Mouse (Mus musculus): ENCODE results near the gene Kif22.

Gene Kif22

DNA sequence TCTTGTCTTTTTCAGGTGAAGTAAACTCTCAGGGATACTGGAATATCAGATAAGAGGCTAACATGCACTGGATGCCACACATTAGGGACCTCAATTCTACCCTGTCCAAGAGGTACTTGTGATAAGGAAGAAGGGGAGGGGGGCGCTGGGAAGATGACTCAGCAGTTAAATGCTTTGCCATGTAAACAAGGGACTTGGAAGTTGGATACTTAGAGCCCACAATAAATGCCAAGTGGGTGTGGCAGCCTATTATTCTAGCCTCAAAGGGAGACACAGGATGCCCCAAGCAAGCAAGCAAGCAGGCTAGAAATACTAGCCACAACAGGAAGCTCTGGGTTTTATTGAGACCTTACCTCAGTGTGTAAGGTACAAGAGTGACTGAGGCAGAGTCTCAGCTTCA is 11.0 kb downstream of the Kif22 start:
- peak in 1 of 2 experiments; percentile 23 for DNase-seq (ENCODE audit: low read depth in 2 of 2, low spot score in 2 of 2)

DNA sequence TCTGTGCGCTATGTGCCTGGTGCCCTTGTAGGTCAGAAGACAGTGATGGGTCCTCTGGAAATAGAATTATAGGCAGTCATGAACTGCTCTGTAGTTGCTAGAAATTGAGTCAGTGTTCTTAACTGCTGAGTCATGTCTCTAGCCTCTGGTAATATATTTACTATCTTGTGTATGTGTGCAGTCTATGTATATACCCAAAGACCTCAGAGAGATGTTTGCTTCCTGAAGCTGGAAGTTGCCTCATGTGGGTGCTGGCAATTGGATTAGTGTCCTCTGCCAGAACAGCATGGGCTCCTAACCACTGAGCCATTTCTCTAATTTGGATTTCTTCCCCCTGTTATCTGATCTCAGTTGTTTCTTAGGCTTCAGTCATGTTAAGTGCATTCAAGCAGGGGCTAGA is 12.1 kb downstream of the Kif22 start:
- no peak for DNase-seq (ENCODE audit: low read depth in 2 of 2, low spot score in 2 of 2)

DNA sequence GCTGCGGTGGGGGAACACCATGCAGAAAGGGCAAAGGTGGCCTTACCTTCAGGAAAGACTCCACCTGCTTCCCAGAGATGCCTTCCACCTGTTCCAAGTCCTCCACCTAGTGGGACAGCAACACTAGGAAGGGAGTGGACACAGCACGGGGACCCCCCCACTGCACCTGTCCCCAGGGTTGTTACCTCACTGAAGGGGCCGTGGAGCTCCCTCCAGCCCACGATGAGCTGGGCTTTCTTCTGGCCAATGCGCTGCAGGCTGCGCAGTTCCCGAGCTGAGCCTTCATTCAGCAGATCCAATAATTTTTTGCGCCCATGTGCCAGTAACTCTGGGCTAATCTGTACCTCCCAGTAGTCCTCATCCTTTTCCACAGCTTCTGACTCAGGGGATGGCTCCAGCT is 14.4 kb downstream of the Kif22 start:
- no peak for DNase-seq (ENCODE audit: low read depth in 2 of 2, low spot score in 2 of 2)

DNA sequence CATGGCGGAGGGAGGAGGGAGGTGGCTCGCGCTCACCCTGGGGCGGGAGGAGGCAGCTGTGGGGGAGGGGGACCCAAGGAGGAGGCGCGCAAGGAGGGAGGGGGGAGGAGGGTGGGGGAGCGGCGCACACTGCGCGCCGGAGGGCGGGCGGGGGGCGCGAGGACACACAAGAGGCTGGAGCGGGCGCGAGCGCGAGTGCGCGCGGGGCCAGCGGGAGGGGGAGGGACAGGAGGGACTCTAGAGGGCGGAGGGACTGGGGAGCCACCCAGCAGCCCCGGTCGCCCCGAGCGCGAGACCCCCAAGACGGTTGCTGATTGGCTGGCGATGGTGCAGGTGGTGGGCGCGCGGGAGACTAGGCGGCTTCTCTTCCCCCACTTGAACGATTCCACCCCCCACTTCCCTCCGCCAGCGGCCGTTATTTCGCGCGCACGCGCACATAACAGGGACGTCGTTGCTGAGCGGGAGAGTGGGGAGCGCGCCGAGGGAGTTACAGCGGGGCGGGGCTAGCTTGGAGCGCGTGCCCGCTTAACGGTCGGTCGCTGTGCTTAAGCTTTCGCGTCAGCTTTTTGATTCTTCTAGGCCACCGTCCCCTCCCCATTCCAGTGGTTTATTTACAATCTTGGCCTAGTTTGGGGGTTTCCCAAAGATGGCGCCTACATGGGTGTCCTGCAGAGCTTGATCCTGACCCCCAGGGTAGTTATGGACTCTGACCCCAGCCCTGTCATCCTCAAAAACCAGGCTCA is 15.1 kb downstream of the Kif22 start, which contains the start of gene Maz:
Gene Maz (minus strand): TSS at position 54 of the 743 bp plus-strand sequence.
- DNase-seq (ENCODE audit: low read depth in 2 of 2, low spot score in 2 of 2), result peak; percentile 97 to 99

DNA sequence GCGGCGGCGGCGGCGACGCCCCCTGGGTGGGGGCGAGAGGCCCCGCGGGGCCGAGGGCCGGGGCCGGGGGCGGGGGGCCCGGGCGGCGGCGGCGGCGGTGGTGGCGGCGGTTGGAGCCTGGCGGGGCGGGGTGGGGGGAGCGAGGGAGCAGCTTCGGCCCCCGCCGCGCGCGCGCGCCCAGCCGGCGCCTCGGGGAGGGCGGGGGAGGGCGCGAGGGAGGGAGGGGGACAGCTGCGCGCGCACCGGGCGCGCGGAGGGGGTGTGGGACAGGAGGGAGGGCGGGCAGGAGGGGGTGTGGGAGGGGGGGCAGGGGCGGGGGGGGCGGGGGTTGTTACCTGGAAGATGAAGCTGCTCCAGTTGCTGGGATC is 15.7 kb downstream of the Kif22 start:
- no peak for DNase-seq (ENCODE audit: low read depth in 2 of 2, low spot score in 2 of 2)

DNA sequence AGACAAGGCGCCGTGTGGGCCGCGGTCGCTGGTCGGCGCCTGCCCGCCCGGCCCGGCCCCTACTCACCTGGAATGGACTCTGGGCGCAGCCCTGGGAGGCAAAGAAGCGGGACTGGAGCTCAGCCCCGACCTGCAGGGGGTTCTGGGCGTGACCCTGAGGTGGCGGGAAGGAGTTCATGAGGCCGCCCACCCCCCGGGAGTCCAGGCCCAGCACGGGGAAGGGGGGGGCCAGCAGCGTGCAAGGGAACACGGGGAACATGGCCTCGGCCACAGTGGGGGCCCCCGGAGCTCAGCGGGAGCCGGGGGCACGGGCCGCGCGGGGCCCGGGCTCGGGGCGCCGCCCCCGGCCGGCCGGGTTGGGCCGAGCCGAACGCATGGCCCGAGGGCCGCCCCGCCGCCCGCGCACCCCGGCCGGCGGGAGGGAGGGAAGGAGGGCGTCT is 16.1 kb downstream of the Kif22 start:
- DNase-seq (ENCODE audit: low read depth in 2 of 2, low spot score in 2 of 2), result peak; percentile 41 to 43

DNA sequence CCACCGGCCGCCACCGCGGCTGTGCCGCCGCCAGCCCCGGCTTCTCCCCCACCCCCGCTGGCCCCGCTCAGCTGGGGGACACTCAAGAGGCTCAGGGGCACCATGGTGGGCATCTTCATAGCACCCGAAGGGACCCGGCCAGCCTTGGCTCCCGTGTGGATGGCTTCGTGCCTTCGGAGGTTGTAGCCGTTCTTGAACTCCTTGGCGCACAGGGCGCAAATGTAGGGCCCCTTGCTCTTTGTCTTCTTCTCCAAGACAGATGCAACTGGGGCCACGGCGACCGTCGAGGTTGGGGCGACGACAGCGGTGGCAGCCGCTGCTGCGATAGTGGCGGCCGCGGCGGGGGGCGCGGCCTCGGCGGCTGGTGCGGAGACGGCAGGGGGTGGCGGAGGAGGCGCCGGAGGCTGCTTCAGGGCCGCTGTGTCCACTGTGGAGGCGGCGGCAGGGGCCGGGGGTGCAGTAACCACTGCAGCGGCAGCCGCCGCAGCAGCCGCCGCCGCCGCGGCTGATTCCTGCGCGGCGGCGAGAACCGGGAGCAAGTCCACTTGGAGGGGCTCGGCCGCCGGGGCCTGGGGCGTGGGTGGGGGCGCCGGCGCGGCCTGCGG is 16.6 kb downstream of the Kif22 start:
- DNase-seq (ENCODE audit: low read depth in 2 of 2, low spot score in 2 of 2), result peak in 1 of 2 experiments; percentile 39

DNA sequence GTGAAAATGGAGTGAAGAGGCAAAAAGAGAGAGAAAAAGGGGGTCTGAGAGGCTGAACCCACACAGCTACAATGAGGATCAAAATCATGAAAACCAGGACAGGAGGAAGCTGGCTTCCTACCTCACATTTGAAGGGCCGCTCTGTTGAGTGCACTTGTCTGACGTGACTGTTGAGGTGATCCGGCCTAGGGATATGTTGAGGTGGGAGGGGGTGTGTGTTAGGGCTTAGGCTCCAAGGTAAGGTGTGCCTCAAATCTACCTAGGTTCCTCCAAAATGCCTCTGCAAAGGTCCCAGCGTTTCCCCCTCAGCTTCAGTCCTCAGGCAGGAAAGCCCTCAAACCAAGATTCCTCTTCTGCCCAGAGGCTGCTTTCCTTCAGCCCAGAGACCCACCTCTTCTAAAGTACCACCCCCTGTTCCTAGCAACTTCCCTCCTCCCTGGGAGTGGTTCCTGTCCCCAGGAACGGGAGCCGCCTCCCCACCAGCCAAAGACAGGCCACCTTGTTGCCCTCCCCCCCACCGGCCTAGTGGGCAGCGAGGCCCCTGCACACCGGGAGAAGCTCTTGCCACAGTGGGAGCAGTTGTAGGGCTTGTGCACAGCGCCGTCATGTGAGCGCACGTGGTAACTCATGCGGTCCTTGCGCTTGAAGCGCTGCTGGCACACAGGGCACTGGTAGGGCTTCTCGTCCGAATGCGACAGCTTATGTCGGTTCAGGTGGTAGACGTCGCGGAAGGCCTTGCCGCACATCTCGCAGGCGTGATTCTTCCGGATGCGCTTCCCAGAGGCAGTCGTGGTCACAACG is 17.3 kb downstream of the Kif22 start:
- DNase-seq (ENCODE audit: low read depth in 2 of 2, low spot score in 2 of 2), result peak; percentile 69 to 78

DNA sequence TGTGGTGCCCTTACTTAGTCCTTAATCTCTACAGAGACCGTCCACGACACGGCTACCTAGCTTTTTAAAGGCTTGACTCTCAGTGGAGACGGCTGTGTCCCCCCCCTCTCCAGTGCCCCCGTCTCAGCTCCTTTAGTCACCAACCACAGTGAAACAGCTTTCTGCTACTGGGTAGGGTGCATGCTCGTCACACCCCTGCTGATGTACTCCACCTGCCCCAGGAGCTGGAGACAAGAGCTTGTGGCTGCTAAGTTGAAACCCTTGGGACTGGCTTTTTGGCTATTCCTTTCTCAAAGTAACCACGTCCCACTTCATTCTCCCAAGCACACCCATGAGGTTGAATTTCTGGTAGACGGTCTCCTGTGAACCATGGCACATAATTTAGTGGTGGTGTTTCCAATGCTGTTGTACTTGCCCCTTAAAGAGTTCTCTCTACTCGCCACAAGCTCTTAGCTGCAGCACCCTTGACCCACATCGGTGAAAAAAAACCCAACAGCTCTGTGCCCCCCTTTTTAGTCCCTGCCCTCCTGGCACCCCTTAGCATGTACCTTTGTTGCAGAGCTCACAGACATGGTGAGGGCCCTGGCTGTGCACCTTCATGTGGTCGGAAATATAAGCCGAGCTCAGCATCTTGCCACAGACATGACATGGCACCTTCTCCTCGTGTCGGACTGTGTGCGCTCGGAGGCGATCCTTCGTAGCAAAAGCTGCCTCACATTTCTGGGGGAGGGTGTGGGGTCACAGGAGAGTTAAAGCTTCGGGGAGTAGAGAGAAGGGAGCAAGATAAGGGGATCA is 18.2 kb downstream of the Kif22 start:
- peak; percentile 46 to 53 for DNase-seq (ENCODE audit: low read depth in 2 of 2, low spot score in 2 of 2)

DNA sequence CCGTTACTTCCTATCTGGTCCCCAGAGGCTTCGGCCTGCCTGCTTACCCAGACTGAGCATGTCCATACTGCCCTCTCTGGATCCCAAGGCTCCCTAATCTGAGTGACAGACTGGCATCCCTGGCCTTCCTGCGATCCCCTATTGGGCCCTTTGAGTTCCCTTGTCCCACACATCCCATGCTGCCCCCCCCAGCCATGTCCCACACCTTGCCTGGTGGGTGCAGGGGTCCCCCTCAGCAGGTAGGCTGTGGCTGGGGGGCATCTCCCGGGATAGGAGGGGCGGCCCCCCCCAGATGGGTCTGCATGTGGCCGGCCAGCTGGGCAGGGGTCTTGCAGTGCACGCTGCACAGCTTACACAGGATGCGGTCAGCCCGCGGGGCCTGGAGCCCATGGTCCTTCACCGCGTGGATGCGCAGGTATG is 19.0 kb downstream of the Kif22 start:
- DNase-seq (ENCODE audit: low read depth in 2 of 2, low spot score in 2 of 2), result no peak

DNA sequence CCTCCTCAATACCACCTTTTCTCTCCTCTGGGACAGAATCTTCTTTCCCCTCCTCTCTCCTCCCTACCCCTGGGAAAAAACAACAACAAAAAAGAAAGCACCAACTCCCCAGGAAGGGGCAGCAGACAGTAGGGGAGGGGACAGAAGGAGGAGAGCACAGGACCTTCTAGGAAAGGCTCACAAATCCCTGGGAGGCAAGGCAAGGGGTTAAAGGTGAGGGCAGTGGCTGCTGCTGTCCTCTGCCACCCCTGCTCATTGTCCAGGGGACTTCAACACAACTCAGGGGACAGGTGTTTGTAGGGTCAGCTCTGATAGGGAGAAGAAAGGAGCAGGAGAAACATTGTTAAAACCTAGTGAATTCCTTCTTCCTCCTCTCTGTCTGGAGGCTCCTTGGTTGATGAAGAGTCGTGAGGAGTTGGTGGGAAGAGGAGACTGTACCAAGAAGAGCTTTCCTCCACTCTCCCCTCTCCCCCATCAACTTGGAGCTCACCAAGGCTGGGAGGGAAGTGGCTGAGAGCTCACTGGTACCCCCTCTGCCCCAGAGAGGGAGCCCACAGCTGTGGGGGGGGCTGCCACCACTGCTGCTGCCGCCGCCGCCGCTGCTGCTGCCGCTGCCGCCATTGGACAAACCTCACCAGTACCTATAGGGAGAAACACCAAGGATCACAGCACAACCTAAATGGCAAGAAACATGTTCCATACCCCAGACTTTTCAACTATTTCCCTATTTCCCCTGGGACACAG is 19.6 kb downstream of the Kif22 start:
- DNase-seq (ENCODE audit: low read depth in 2 of 2, low spot score in 2 of 2), result no peak

DNA sequence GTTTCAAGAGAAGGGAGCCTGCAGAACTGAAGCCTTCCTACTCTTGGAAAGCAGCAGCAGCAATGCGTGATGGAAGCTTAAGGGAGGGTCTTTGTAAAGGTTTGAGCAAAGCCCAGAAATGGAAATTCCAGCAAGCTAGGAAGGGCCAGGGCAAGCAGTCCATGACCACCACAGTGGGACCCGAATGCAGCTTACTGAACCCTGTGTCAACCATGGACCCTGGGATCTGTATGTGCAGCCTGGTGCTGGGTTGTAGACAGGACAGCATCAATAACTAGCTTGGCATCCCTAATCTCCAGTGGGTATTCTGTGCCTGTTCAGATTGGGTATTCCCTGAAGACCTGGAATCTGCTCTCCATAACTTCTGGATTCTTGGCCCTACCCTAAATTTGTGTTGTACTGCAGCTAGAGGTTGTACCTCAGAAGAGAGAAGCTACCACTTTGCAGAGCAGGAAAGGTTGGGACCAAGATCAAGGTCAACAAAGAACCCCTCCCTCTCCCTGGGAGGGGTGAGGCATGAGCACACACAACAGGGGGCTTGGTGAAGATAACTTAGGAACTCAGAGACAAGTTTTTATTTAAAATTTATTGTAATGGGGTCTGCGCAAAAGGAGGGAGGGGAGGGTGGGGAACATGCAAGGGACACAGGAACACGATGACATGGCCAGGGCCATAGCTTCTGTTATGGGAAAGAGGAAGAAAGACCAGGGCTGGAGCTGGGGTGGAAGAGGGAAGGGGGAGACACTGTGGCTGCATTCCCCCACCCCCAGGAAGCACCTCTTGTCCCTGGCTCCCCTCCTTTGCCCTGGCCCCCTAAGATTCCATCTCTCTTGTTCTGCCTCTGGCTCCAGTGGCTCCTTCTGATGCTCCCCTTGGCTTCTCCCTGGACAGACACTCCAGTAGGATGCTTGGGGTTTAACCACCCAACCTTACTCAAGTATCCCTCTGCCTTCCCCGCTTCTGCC is 20.4 kb downstream of the Kif22 start:
- DNase-seq (ENCODE audit: low read depth in 2 of 2, low spot score in 2 of 2), result no peak

DNA sequence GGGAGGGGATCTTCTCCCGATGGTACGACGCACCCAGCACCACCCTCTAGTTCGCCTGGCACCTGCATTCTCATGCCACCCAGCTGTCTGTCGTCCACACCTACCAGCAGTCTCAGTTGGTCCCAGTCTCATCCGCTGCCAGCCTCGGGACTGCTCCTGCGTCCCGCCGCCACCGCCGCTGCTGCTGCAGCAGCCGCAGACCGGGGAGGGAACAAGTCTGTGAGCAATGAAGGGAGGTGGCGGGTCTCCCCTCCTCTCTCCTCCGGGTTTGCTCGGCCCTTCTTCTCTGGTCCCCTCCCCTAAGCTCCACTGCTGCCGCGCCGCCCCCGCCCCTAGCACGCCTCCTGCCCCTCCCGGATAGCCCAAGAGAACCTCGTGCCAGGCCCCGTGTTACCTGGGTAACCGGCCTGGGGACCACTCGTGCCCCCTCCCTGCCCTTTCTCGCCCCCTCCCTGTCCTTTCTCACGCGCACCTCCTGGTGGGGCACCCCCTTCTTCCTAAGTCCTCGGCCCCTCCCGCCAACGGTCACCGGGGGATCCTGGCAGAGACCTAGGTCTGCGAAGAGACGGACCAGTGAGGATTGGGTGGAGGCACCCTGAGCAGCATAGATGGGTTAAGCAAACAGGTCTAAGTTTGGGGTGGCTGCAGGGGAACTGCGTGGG is 21.2 kb downstream of the Kif22 start, which contains the start of the genes Gm42742 and Prrt2:
Gene Gm42742 (minus strand): TSS at position 197 of the 662 bp plus-strand sequence.
Gene Prrt2 (minus strand): TSS at position 311 of the 662 bp plus-strand sequence.
- DNase-seq (ENCODE audit: low read depth in 2 of 2, low spot score in 2 of 2), result peak in 1 of 2 experiments; percentile 23

DNA sequence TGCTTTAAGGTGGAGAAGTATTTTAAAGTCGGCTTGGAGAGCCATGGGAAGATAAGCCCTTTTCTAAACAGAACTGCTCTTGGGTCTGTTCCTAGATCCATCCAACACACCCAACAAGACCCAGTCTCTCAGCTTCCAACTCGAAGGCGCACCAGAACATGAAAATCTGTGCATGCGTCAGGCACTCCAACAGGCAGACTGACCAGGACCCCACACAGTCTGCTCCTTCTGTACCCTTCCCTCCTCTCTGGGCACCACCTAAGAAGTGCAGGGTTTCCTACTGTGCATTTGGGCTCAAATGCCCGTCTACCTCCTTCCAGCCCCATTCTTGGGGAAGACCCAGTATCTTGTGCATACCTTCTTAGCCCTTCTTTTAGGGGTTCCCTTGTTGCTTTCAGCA is 21.8 kb downstream of the Kif22 start:
- DNase-seq (ENCODE audit: low read depth in 2 of 2, low spot score in 2 of 2), result no peak

DNA sequence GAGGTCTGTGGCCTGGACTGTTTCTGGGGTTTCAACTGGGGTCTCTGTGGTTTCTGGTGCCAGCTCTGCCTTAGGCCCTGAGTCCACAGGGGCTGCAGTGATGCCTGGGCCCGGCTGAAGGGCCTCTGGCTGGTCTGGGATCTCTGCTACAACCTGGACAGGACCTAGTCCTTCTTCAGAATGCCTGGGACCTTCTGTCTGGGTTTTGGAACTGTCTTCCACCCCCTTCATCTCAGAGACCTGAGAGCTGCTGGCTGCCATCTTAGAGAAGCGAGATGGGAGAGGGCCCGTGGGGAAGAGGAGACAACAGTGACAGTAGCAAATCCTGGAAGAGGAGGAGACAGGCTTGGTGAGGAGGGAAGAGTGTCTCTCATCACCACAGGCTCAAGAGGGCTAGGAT is 22.2 kb downstream of the Kif22 start:
- DNase-seq (ENCODE audit: low read depth in 2 of 2, low spot score in 2 of 2), result no peak

DNA sequence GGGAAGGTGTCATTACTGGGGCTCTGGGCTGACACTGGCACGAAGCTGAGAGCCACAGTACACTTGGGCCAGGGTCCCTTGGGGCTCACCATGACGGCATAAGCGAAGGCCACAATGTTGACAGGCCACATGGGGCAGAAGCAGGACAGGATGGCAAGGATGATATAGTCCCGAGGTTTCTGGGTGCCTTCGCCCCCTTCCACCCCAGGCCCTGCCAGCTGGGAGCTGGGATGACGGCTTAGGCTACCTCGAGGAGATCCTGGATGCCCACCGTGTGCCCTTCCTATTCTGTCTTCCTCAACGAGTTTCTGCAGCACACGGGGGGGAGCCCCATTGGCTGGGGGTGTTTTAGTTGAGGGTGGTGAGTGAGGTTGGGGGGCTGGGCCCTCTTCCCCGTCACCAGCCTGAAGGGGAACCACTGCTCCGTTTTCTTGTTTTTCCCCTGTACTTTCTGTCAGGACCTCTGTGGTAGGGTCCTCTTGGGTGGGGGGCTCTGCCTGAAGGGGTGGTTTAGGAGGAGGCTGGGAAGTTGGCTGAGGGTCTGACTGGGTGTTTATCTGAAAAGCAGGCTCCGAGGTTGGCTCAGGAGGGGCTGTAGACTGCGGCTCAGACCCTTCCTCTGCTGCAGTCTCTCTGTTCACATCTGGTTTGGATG is 22.8 kb downstream of the Kif22 start:
- DNase-seq (ENCODE audit: low read depth in 2 of 2, low spot score in 2 of 2), result no peak

DNA sequence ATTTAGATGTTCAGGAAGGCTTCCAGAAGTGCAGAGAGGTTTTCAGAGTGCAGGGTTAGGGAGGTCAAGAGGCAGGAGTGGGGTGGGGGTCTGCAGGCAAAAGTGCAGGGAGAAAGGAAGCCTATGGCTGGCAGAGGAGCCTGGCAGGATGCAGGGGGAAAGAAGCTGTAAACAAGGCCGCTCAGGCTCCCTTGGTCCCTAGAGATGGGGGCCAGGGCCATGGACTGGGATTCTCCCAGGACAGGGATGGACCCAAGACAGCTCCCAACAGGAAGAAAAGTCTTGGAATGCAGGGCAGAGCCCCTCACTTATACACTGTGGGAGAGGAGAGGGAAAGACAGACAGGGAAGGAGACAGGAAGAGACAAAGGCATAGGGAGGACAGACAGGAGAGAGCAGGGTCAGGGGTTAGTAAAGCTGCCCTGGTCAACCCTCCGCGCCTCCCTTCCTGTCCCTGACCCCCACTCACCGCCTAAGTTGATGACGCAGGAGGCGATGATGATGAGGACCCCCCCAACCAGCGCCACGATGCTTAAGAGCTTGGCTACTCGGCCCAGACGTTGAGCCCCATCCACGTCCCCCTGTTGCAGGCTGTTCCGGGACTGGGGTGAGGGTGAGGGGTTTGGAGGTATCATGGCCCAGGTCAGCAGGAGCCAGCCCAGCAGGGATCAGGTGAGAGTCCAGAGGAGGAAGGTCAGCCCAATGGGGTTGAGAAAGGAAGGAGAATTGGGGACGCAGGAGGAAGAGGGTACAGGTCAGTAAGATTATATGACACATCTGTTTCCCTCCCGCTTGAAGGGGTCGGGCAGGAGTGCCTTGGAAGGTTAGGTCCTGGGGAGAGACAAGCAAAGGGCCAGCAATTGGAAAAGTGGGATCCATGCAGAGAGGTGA is 23.6 kb downstream of the Kif22 start:
- DNase-seq (ENCODE audit: low read depth in 2 of 2, low spot score in 2 of 2), result no peak
